Mouse (Mus musculus): ENCODE measurements around the gene Smyd2. TPM values are rescaled to one million over a fixed set of nuclear protein-coding genes. Genes with fewer than 3 reads are reported as not detected.

Gene Smyd2
- total and polyA plus RNA-seq, 2 experiments from 2014 or later, result 75.9 to 109 TPM

GRCm38 (mm10) chr1:189919756-189920155 lies 2.4 kb downstream of the Smyd2 start:
- Histone ChIP-seq H3K9ac (no peak overlapping the region), H3K9me3 (ENCODE audit: low read length) (no peaks in the 10 kb centered on the region), H3K4me1 (ENCODE audit: insufficient read depth) (peaks cover 10% of the 10 kb centered on the region; the same call in 1 of the 2 replicates), H3K4me3 (ENCODE audit: low read depth, low read length) (no peak overlapping the region), H3K27me3 (ENCODE audit: insufficient read depth, low read length) (no peaks in the 10 kb centered on the region), H3K27ac (ENCODE audit: low read depth, low read length) (no peak overlapping the region), H3K4me2 (ENCODE audit: low read depth) (peak overlapping the region; percentile 95; the same call in 1 of the 2 replicates), H3K36me3 (ENCODE audit: insufficient read depth) (no peaks in the 10 kb centered on the region)
- ATAC-seq, result no peak
- 74% methylated on average over 3 of the region's 3 CpGs for WGBS
- TF ChIP-seq CTCF (IDR thresholded peaks at IDR 0.05; ENCODE audit: low read depth), result no peak
- no peak for DNase-seq

DNA sequence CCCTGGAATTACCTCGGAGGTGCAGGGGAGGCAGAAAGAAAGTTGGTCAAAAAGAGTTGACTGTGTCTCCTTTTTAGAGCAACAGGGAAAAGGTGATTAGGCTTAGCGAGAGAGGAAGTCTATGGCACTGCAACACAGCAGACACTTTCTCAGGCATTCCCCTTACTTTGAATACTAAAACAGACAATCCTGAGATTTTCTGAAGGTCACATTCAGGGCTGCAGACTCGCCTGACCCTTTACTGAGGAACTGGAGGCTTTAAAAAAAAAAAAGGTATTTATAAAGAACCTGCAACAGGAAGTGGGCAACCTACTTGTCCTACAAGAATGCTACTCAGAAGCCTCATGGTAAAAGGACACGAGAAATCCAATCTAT lies 5.0 kb downstream of the Smyd2 start:
- WGBS, result 49% methylated on average over 4 of the region's 4 CpGs

DNA sequence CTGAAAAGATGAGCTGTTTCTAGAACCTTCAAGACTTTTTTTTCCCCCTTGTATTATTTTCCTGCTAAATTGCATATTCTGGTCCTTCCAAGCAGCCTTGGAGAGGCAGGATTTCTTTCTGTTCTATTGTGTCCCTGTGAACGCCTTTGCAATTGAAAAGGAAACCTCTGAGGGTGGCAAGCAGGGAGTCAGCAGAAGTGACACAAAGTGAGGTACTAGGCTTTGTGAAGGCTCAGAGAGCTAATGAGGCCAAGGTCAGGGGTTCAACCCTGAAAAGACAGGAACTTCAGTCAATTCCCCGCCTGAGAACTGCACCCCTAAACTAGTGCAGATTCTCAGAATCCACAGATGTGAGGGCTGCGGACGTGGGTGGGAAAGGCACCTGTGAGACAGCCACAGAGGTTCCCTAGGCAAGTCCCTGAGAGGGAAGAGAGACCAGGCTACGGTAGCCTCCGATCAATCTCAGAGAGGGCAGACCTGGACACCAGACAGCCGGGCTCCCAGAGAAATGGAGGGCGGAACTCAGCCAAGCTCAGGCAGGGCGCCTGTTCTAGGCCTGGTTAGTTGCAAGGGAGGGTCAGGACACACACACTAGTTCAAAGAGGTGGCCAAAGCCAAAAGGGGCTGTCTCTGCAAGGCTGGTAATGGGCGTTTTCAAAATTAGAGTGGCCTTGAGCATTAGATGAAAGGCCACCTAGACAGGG lies 5.6 kb downstream of the Smyd2 start:
- H3K27ac ChIP-seq (ENCODE audit: low read depth, low read length), result no peak overlapping the region
- 37% methylated on average over 10 of the region's 10 CpGs for WGBS
- no peaks in the 10 kb centered on the region for H3K9me3 ChIP-seq (ENCODE audit: low read length)
- H3K4me2 ChIP-seq (ENCODE audit: low read depth), result no peak overlapping the region
- DNase-seq (no peak), ATAC-seq (no peak)
- no peak overlapping the region for H3K9ac ChIP-seq
- no peak overlapping the region for H3K4me3 ChIP-seq (ENCODE audit: low read depth, low read length)
- no peaks in the 10 kb centered on the region for H3K27me3 ChIP-seq (ENCODE audit: insufficient read depth, low read length)
- H3K36me3 ChIP-seq (ENCODE audit: insufficient read depth), result peaks cover 6% of the 10 kb centered on the region; the same call in 1 of the 2 replicates
- 0 out of 2 replicates have a peak, but pooled peaks cover 4% of the 10 kb centered on the region for H3K4me1 ChIP-seq (ENCODE audit: insufficient read depth)
- TF ChIP-seq CTCF (IDR thresholded peaks at IDR 0.05; ENCODE audit: low read depth), result no peak

More for the DNA sequence above, 5.0 kb downstream of the Smyd2 start:
- Histone ChIP-seq H3K27ac (ENCODE audit: low read depth, low read length) (no peak overlapping the region), H3K4me2 (ENCODE audit: low read depth) (no peak overlapping the region), H3K9me3 (ENCODE audit: low read length) (no peaks in the 10 kb centered on the region), H3K4me3 (ENCODE audit: low read depth, low read length) (no peak overlapping the region), H3K27me3 (ENCODE audit: insufficient read depth, low read length) (no peaks in the 10 kb centered on the region), H3K9ac (no peak overlapping the region), H3K4me1 (ENCODE audit: insufficient read depth) (0 out of 2 replicates have a peak, but pooled peaks cover 4% of the 10 kb centered on the region), H3K36me3 (ENCODE audit: insufficient read depth) (peaks cover 6% of the 10 kb centered on the region; the same call in 1 of the 2 replicates)
- TF ChIP-seq CTCF (IDR thresholded peaks at IDR 0.05; ENCODE audit: low read depth), result no peak
- no peak for DNase-seq
- ATAC-seq, result no peak

DNA sequence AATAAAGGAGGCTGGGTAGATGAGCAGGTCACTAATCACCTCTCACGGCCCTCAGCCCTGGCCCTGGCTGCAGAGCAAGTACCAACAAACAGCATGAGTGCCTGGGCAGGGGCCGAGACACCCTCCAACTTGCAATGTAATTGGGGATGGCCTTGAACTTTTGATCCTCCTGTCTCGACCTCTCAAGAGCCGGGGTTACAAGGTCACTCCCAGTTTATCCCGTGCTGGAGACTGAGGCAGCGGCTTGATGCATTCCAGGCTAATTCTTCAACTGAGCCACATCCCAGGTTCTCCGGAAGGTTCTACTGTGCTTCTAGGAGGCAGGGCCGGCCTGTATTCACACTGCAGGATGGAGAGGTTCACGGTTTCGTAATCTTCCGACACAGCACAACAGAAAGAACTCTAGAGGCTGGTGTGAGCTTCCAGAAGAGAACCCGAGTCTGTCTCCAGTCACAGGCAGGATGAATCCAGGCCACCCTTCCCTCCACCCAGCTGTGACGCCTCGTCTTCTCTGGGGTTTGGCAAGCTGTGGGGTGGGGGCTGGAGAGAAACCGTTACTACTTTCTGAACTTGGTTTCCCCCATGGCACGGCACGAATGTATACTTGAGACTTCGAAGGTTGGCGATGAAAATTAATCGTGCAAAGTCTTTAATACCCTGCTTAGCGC lies 8.9 kb downstream of the Smyd2 start:
- no peak for ATAC-seq
- Histone ChIP-seq H3K36me3 (ENCODE audit: insufficient read depth) (peaks cover 9% of the 10 kb centered on the region), H3K9me3 (ENCODE audit: low read length) (no peaks in the 10 kb centered on the region), H3K4me1 (ENCODE audit: insufficient read depth) (no peaks in the 10 kb centered on the region), H3K4me3 (ENCODE audit: low read depth, low read length) (no peak overlapping the region), H3K9ac (no peak overlapping the region), H3K27ac (ENCODE audit: low read depth, low read length) (no peak overlapping the region), H3K27me3 (ENCODE audit: insufficient read depth, low read length) (no peaks in the 10 kb centered on the region), H3K4me2 (ENCODE audit: low read depth) (no peak overlapping the region)
- no peak for TF ChIP-seq CTCF (IDR thresholded peaks at IDR 0.05; ENCODE audit: low read depth)
- 89% methylated on average over 21 of the region's 21 CpGs for WGBS
- no peak for DNase-seq

DNA sequence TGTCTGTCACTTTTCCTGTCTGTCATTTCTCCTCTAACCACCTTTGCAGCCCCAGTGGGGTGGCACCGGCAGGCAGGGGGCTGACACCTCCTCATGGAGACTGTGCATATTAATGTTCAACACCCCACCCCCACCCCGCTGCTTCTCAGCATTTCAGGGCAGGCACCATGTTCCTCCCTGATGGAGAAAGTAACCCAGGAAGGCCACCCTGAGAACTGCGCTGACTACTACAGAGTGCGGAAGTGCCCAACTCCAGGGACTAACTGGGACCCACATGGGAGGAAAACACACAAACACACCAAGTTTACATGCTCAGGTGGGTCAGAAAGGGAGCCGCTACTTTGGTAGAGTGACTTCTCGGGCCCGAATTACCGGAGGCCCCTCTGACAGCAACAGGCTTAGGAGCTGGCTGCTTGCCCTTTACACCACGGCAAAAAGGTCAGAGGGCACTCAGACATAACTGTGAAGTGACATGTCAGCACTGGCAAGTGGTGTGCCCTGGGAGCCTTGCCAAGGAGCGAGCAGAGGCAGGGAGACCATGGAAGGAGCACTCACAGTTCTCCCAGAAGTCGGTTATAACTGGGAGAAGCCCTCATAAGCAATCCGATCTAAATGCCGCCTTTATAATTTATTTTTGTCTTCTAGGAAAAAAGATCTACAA lies 11.3 kb downstream of the Smyd2 start:
- no peaks in the 10 kb centered on the region for H3K4me1 ChIP-seq (ENCODE audit: insufficient read depth)
- no peaks in the 10 kb centered on the region for H3K9me3 ChIP-seq (ENCODE audit: low read length)
- no peak for ATAC-seq
- WGBS, result 67% methylated on average over 13 of the region's 13 CpGs
- H3K27me3 ChIP-seq (ENCODE audit: insufficient read depth, low read length), result no peaks in the 10 kb centered on the region
- peaks cover 11% of the 10 kb centered on the region for H3K36me3 ChIP-seq (ENCODE audit: insufficient read depth)
- H3K27ac ChIP-seq (ENCODE audit: low read depth, low read length), result no peak overlapping the region
- no peak overlapping the region for H3K4me3 ChIP-seq (ENCODE audit: low read depth, low read length)
- no peak for DNase-seq
- H3K4me2 ChIP-seq (ENCODE audit: low read depth), result no peak overlapping the region
- no peak overlapping the region for H3K9ac ChIP-seq
- no peak for TF ChIP-seq CTCF (IDR thresholded peaks at IDR 0.05; ENCODE audit: low read depth)

DNA sequence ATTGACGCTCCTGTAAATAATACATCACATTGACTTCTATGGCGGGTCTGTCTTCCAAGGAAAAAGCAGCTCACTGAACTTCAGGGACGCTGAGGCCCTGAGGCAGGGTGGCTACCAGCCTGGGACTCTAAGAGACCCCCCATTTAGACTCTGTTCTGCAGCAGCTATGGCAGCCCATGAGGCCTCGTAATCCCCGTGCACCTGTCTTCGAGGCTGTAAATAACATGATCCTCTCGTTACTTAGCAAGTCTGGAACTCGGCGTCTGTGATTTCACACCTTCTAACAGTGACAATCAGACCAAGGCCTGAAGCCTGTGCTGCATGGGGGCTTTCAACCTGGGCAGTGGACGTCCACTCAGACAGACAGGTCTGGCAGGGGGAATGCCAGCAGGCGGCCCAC lies 19.0 kb downstream of the Smyd2 start:
- H3K4me2 ChIP-seq (ENCODE audit: low read depth), result no peak overlapping the region
- no peak for ATAC-seq
- no peaks in the 10 kb centered on the region for H3K27me3 ChIP-seq (ENCODE audit: insufficient read depth, low read length)
- no peak overlapping the region for H3K4me3 ChIP-seq (ENCODE audit: low read depth, low read length)
- no peaks in the 10 kb centered on the region for H3K4me1 ChIP-seq (ENCODE audit: insufficient read depth)
- H3K9ac ChIP-seq, result no peak overlapping the region
- no peak for TF ChIP-seq CTCF (IDR thresholded peaks at IDR 0.05; ENCODE audit: low read depth)
- no peak for DNase-seq
- no peaks in the 10 kb centered on the region for H3K9me3 ChIP-seq (ENCODE audit: low read length)
- peaks cover 5% of the 10 kb centered on the region; the same call in 1 of the 2 replicates for H3K36me3 ChIP-seq (ENCODE audit: insufficient read depth)
- 81% methylated on average over 11 of the region's 11 CpGs for WGBS
- no peak overlapping the region for H3K27ac ChIP-seq (ENCODE audit: low read depth, low read length)

- DNase-seq, result no peak
- Histone ChIP-seq H3K27ac (ENCODE audit: low read depth, low read length) (no peak overlapping the region), H3K4me2 (ENCODE audit: low read depth) (no peak overlapping the region), H3K27me3 (ENCODE audit: insufficient read depth, low read length) (no peaks in the 10 kb centered on the region), H3K9ac (no peak overlapping the region), H3K4me3 (ENCODE audit: low read depth, low read length) (no peak overlapping the region), H3K4me1 (ENCODE audit: insufficient read depth) (no peaks in the 10 kb centered on the region), H3K9me3 (ENCODE audit: low read length) (no peaks in the 10 kb centered on the region), H3K36me3 (ENCODE audit: insufficient read depth) (peaks cover 8% of the 10 kb centered on the region)
- TF ChIP-seq CTCF (IDR thresholded peaks at IDR 0.05; ENCODE audit: low read depth), result no peak
- 91% methylated on average over 9 of the region's 9 CpGs for WGBS
- ATAC-seq, result no peak
Observed at GRCm38 (mm10) chr1:189902413-189902812, 19.8 kb downstream of the Smyd2 start.
